Mouse (Mus musculus) neutrophil, adult 59 days (primary cell): ENCODE results near the gene Alkbh4. TPM values are rescaled to one million over a fixed set of nuclear protein-coding genes. Genes with fewer than 3 reads are reported as not detected.

ENCODE experiments used
- total RNA-seq, 2 experiments: library from RNA; stranded (reverse); gene quantifications; 1 replicate in 1 of 2; 2 replicates in 1 of 2; pipeline ENCODE4 v1.2.4; 2023

Gene Alkbh4
- 10 to 100 TPM; 15.7 to 18.4 TPM for total RNA-seq

DNA sequence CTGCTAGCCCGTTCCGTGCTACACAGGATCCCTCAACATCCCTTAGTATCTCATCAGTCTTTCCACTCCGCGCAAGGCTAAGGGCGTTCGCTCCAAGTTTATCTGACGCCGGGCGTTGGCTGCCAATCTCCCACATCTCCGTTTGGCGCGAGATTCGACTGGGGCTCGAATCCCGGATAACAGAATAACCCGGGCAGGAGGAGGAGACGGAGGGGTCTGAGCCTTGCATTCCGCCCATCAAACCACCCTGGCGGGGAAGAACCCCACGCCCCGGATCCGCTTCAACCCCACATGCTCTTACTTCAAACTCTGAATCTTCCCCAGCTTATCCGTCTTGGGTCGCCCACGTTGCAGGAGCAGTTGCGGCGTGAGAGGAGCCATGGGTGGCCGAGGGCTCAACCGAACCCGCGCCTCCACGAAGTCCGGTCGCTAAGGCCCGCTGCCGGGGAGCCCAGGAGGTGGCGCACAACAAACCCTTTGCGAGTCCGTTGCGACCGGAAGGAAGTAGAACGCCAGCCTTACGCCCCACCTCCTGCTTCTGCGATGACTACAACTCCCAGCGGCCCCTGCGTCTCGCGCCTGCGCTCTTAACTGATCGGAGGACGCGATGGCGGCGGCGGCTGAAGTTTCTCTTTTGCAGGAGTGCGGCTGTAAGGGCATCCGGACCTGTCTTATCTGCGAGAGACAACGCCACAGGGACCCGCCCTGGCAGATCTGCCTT lies at the start of gene Alkbh4, which contains the start of gene Lrwd1:
Gene Alkbh4 (plus strand): TSS at position 576 of the 721 bp plus-strand sequence.
Gene Lrwd1 (minus strand): TSS at position 504 of the 721 bp plus-strand sequence.

DNA sequence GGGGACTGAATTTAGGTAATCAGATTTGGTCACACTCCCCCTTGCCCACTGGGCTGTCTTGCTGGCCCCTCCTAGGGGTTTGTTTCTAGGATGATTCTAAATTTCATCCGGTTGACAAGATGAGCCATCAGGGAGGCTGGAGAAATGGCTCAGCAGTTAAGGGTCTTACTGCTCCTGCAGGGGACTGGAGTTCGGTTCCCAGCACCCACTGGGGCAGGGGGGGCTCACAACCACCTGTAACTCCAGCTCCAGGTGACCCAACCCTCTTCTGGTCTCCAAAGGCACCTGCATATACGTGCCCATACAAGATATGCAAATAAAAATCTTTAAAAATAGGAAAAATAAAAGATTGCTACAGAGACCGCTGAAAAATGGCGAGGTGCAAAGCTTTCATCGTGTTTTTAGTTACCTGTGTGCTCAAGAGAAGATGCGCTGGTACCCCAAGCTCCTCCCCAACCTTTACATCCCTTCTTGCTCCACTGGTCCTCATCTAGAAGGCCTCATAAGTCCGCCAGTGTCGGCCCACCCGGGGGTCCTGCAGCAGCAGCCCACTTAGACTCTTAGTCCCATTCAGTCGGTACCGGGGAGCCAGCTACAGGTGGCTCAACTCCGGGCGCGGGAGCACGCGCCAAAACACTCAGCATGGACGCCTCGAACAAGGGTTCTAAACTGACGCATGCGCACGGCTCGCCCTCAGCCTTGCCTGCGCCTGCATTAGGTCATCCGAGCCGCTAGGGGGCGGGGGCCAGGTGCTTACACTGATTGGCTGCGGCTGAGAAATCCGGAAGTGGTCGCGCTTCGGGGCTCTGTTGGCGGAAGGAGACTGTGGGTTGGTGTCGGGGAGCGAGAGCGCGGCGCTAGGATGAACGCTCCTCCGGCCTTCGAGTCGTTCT lies 19.8 kb upstream of the Alkbh4 start, which contains the start of gene Polr2j:
Gene Polr2j (plus strand): TSS at position 741 of the 893 bp plus-strand sequence.

DNA sequence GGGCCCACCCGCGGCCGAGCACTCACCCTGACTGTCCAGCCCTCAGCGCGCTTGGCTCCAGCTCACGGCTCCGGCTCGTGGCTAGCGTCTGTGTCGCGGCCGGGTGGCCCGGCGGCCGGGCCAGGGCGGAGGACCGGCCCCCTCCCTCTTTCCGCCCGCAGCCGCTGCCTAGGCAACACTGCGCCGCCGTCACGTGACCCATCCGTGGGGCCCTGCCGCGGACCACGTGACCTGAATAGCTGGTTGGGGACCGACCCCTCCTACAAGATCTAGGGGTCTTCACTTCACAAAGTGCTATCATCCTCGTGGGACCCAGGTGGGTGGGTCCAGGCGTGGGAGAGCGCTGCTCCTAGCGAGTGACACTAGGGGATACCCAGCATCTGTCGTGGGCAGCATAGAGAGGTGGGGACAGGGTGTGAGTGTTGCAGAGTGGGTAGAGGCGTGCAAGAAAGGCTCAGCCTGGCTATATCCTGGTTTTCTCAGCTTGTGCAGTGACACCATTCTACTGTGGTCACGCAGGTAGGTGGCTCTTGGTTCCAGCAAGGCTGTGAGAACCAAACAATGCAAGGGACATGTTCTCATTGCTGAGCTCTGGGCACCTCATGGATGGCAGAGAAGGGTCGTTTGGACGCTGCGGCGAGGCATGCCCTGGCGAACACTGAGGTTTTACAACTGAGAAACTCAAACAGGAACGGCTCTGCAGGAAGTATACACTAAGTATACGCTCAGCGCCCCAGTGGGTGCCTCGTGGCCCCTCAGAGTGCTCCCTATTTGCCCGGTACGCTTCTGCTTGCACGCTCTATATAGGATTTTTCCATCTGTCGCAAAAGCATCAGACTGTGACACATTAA lies 34.8 kb downstream of the Alkbh4 start, which contains the start of gene Orai2:
Gene Orai2 (minus strand): TSS at position 202 of the 851 bp plus-strand sequence.

Other genes starting within 250 kb of the Alkbh4 start
- not detected for gene Hspb1, start 248.2 kb upstream of the Alkbh4 start, total RNA-seq
- gene Ywhag, start 201.5 kb upstream of the Alkbh4 start, total RNA-seq, result 100 to 1,000 TPM; 111 to 123 TPM
- gene Ssc4d, start 161.6 kb upstream of the Alkbh4 start, total RNA-seq, result 1 to 10 TPM; 5.7 to 9.1 TPM
- not detected for gene Zp3, start 156.0 kb upstream of the Alkbh4 start, total RNA-seq
- 10 to 100 TPM; 16.8 to 17.3 TPM for gene Dtx2, start 141.3 kb upstream of the Alkbh4 start, total RNA-seq
- gene Upk3b, start 97.7 kb upstream of the Alkbh4 start, total RNA-seq, result not detected
- not detected for gene Upk3bl, start 81.7 kb upstream of the Alkbh4 start, total RNA-seq
- gene Rasa4, start 52.2 kb upstream of the Alkbh4 start, total RNA-seq, result 10 to 100 TPM; 26.8 to 32.4 TPM
- 10 to 100 TPM; 72.9 to 73.5 TPM for gene Polr2j, start 19.5 kb upstream of the Alkbh4 start, total RNA-seq
- gene Lrwd1, start 72 bp upstream of the Alkbh4 start, total RNA-seq, result 10 to 100 TPM; 39.5 to 39.8 TPM
- gene Orai2, start 34.6 kb downstream of the Alkbh4 start, total RNA-seq, result 10 to 100 TPM; 77.0 to 79.4 TPM
- gene Prkrip1, start 62.8 kb downstream of the Alkbh4 start, total RNA-seq, result 10 to 100 TPM; 20.8 to 21.0 TPM
- gene Sh2b2, start 110.4 kb downstream of the Alkbh4 start, total RNA-seq, result 10 to 100 TPM; 18.5 to 25.6 TPM